Mouse (Mus musculus) heart, embryonic 16.5 days (tissue): ENCODE measurements around the gene Shank2. TPM values are rescaled to one million over a fixed set of nuclear protein-coding genes. Genes with fewer than 3 reads are reported as not detected.

Source experiments
- ATAC-seq: fragments of 200-750 bp; cut with Nextera tagmentation; replicated peaks from 2 replicates; pipeline ENCODE4 v1.8.0; 2017; ENCODE audit warnings: moderate number of reproducible peaks; ENCODE audit not compliant: insufficient read depth, low FRiP score; ENCODE audit errors: extremely low read depth
- H3K27ac ChIP-seq: fragments of 300-500 bp; sonication (generic); 2 replicates; pipeline ENCODE4 v1.5.1; 2014; ENCODE audit warnings: mild to moderate bottlenecking, low read length, control low read depth, moderate library complexity
- H3K27me3 ChIP-seq: fragments of 300-500 bp; sonication (generic); 2 replicates; pipeline ENCODE4 v1.6.1; 2014; ENCODE audit warnings: low read length, mixed read lengths; ENCODE audit not compliant: control insufficient read depth, insufficient read depth
- H3K36me3 ChIP-seq: fragments of 300-500 bp; sonication (generic); 2 replicates; pipeline ENCODE4 v1.6.1; 2014; ENCODE audit not compliant: control insufficient read depth, insufficient read depth
- H3K4me1 ChIP-seq: fragments of 300-500 bp; sonication (generic); 2 replicates; pipeline ENCODE4 v1.6.1; 2014; ENCODE audit warnings: low read length, mixed read lengths; ENCODE audit not compliant: control insufficient read depth, insufficient read depth
- H3K4me2 ChIP-seq: fragments of 300-500 bp; sonication (generic); 2 replicates; pipeline ENCODE4 v1.6.1; 2014; ENCODE audit warnings: low read depth, mild to moderate bottlenecking, control low read depth, low read length
- H3K4me3 ChIP-seq: fragments of 300-500 bp; sonication (generic); 2 replicates; pipeline ENCODE4 v1.5.1; 2014; ENCODE audit warnings: mild to moderate bottlenecking, control low read depth, low read length
- H3K9ac ChIP-seq: fragments of 300-500 bp; sonication (generic); 2 replicates; pipeline ENCODE4 v1.6.1; 2014; ENCODE audit warnings: low read length, control low read depth
- H3K9me3 ChIP-seq: fragments of 300-500 bp; sonication (generic); replicated peaks from 2 replicates; pipeline ENCODE4 v1.6.1; 2016; ENCODE audit warnings: low read length; ENCODE audit not compliant: control insufficient read depth
- WGBS: fragments of 180-500 bp; shearing (Covaris S2); extraction: QIAGEN DNeasy Blood & Tissue Kit; methylation state at CpG from one replicate; pipeline ENCODE4 v1.1.7; 2014; 5-methylcytosine and 5-hydroxymethylcytosine counted together
- polyA plus RNA-seq: library from polyadenylated mRNA; unstranded; fragments of >200 nt; fragmentation: Nextera tagmentation; extraction: Ambion mirVana; gene quantifications from 2 replicates; pipeline ENCODE4 v1.2.1, GENCODE M21; 2015

Gene Shank2
- polyA plus RNA-seq, 1 experiment from 2014 or later, result 0.79 TPM

DNA sequence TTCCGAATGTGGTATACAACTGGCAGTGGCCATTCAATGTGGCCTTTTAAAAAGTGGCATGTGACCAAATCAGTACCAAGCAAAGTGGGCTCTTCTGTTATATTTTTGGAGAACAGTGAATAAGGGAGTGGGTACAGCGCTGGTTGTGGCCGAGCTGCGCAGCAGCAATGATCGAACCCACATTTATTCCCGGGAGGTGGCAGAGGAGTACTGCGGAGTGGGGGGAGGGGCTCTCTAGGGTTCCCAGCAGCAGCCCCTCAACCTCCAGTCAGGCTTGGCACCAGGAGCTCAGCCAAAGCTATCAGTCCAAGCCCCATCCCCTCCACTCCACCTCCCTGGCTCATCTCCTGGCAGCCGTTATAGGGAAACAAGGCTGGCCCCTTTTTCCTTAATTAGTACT is 37.0 kb downstream of the Shank2 start:
- H3K27ac ChIP-seq, result peak overlapping the region; percentile 30
- no peaks in the 10 kb centered on the region for H3K9me3 ChIP-seq
- H3K27me3 ChIP-seq, result no peaks in the 10 kb centered on the region
- WGBS, result 56% methylated on average over 8 of the region's 8 CpGs
- H3K4me2 ChIP-seq, result peak overlapping the region; percentile 36
- H3K9ac ChIP-seq, result no peak overlapping the region
- no peaks in the 10 kb centered on the region for H3K36me3 ChIP-seq
- H3K4me3 ChIP-seq, result no peak overlapping the region
- H3K4me1 ChIP-seq, result peaks cover 13% of the 10 kb centered on the region
- ATAC-seq, result 0 out of 2 replicates have a peak, but pooled peaks have one; percentile 18

- H3K9ac ChIP-seq, result no peak overlapping the region
- H3K36me3 ChIP-seq, result no peaks in the 10 kb centered on the region
- no peak overlapping the region for H3K4me2 ChIP-seq
- no peak overlapping the region for H3K4me3 ChIP-seq
- 63% methylated on average over 3 of the region's 3 CpGs for WGBS
- no peaks in the 10 kb centered on the region for H3K9me3 ChIP-seq
- peaks cover 13% of the 10 kb centered on the region for H3K4me1 ChIP-seq
- ATAC-seq, result no peak
- no peak overlapping the region for H3K27ac ChIP-seq
- H3K27me3 ChIP-seq, result no peaks in the 10 kb centered on the region
These were observed 38.6 kb downstream of the Shank2 start for GRCm38 (mm10) chr7:144040328-144040727.

GRCm38 (mm10) chr7:144052076-144052475 is 50.3 kb downstream of the Shank2 start:
- Histone ChIP-seq H3K4me1 (peaks cover 8% of the 10 kb centered on the region), H3K4me2 (no peak overlapping the region), H3K27ac (no peak overlapping the region), H3K27me3 (0 out of 2 replicates have a peak, but pooled peaks cover 2% of the 10 kb centered on the region), H3K36me3 (no peaks in the 10 kb centered on the region), H3K9me3 (no peaks in the 10 kb centered on the region), H3K4me3 (no peak overlapping the region), H3K9ac (no peak overlapping the region)
- WGBS, result 19% methylated on average over 12 of the region's 12 CpGs
- ATAC-seq, result peak; percentile 46; the same call in 1 of the 2 replicates

DNA sequence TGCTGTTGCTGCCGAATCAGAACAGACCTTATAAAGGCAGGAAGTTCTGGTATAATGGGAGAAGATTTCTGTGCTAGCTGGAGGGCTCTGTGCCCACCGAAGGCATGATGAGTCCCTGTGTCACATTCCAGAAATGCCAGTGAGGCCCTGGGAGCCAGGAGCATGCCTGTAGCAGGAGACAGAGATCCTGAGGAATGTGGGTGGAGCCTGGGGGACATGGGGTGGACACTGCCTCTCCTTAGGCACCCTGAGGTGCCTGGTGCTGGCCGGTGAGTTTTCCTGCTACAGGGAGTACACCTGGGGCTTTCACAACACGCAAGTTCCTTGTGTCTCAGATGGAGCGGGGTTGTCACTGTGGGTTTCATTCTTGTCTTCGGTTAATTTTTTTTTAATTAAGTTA is 53.5 kb downstream of the Shank2 start:
- 0 out of 2 replicates have a peak, but pooled peaks cover 2% of the 10 kb centered on the region for H3K27me3 ChIP-seq
- no peaks in the 10 kb centered on the region for H3K36me3 ChIP-seq
- no peaks in the 10 kb centered on the region for H3K9me3 ChIP-seq
- H3K9ac ChIP-seq, result no peak overlapping the region
- no peak overlapping the region for H3K4me2 ChIP-seq
- WGBS, result 46% methylated on average over 6 of the region's 6 CpGs
- no peak overlapping the region for H3K27ac ChIP-seq
- peaks cover 8% of the 10 kb centered on the region for H3K4me1 ChIP-seq
- H3K4me3 ChIP-seq, result no peak overlapping the region
- no peak for ATAC-seq

GRCm38 (mm10) chr7:144055702-144056531 is 54.2 kb downstream of the Shank2 start:
- H3K9me3 ChIP-seq, result no peaks in the 10 kb centered on the region
- no peak overlapping the region for H3K4me3 ChIP-seq
- peaks cover 8% of the 10 kb centered on the region for H3K4me1 ChIP-seq
- 43% methylated on average over 7 of the region's 7 CpGs for WGBS
- ATAC-seq, result no peak
- H3K36me3 ChIP-seq, result no peaks in the 10 kb centered on the region
- H3K27me3 ChIP-seq, result 0 out of 2 replicates have a peak, but pooled peaks cover 2% of the 10 kb centered on the region
- H3K9ac ChIP-seq, result no peak overlapping the region
- no peak overlapping the region for H3K4me2 ChIP-seq
- no peak overlapping the region for H3K27ac ChIP-seq

DNA sequence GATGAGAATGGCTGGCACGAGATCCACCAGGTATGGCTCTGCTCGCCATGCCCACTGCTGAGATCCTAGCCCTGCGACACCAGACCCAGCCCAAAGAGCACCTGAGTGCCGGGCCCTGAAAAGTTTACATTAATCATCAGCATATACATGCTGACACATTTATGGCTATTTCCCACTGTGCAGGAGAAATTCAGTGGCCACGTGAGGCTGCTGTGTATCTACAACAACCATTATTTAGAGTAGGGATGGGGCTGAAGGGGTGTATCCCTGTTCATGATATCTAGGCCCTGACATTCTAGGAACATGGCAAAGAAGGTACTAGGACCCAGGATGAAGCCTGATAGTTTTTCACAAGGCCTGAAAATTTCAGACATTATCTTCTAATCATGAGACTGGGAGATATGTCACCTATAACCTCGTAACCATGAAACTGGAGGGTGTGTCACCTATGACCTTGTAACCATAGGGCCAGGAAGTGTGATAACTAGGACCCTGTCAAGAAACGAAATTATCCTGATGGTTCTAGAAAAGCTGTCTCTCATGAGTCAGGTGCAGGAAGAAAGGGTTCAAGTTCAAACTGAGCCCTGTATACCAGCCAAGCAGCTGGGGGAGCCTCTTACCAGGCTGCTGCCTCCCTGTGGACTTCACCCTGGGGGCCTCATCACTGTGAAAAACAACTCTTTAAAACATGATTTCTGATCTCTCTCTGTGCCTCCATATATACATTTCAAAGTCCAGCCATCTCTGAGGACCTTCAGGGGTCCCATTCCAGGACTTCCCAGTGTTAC is 68.6 kb downstream of the Shank2 start:
- Histone ChIP-seq H3K9ac (no peak overlapping the region), H3K27ac (no peak overlapping the region), H3K27me3 (no peaks in the 10 kb centered on the region), H3K4me1 (no peaks in the 10 kb centered on the region), H3K36me3 (no peaks in the 10 kb centered on the region), H3K4me2 (no peak overlapping the region), H3K4me3 (no peak overlapping the region), H3K9me3 (no peaks in the 10 kb centered on the region)
- 74% methylated on average over 7 of the region's 7 CpGs for WGBS
- no peak for ATAC-seq

DNA sequence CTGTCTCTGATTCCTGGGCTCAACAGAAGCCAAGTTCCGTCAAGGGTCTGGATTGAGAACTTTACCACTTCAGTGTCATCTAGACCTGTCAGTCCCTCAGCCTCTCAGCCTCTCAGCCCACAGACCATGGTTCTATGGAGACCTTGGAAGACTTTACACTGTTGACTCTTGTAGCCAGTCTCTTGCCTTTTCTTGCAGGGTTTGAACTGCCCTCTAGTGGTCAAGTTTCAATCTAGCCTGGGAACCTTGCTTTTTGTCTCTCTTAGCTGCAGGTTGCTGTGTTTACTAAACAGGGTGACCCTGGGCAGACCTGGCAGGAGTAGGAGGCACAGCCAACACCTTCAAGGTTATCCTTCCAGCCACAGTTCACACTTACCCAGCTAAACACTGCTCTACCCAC is 70.5 kb downstream of the Shank2 start:
- H3K9ac ChIP-seq, result no peak overlapping the region
- H3K9me3 ChIP-seq, result no peaks in the 10 kb centered on the region; the same call in 1 of the 2 replicates
- WGBS, result 10% methylated on average over 1 of the region's 1 CpGs
- ATAC-seq, result no peak
- H3K27ac ChIP-seq, result no peak overlapping the region
- H3K4me3 ChIP-seq, result no peak overlapping the region
- no peak overlapping the region for H3K4me2 ChIP-seq
- H3K36me3 ChIP-seq, result no peaks in the 10 kb centered on the region
- H3K4me1 ChIP-seq, result no peaks in the 10 kb centered on the region
- H3K27me3 ChIP-seq, result no peaks in the 10 kb centered on the region

DNA sequence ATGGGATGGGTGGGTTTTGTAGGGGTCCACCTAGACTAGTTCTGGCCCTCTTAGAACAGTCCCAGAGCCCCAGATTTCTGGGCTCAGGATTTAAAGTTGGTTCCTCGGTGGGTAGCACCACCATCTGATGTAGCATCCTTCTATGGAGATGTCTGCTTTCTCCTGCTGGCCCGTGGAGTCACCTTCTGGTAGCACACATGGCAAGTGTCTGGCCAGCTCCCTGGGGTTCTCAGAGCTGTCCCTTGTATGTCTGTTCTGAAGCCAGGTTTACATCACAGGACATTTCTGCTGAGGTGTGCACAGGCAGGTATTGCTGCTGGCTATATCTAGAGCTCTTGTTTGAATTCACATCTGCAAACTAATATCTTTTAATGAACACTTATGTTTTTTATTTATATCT is 71.1 kb downstream of the Shank2 start:
- WGBS, result 80% methylated on average over 2 of the region's 2 CpGs
- no peak overlapping the region for H3K4me3 ChIP-seq
- H3K27ac ChIP-seq, result no peak overlapping the region
- H3K4me2 ChIP-seq, result no peak overlapping the region
- no peaks in the 10 kb centered on the region for H3K36me3 ChIP-seq
- H3K4me1 ChIP-seq, result no peaks in the 10 kb centered on the region
- no peak overlapping the region for H3K9ac ChIP-seq
- H3K27me3 ChIP-seq, result no peaks in the 10 kb centered on the region
- ATAC-seq, result no peak
- H3K9me3 ChIP-seq, result no peaks in the 10 kb centered on the region; the same call in 1 of the 2 replicates

DNA sequence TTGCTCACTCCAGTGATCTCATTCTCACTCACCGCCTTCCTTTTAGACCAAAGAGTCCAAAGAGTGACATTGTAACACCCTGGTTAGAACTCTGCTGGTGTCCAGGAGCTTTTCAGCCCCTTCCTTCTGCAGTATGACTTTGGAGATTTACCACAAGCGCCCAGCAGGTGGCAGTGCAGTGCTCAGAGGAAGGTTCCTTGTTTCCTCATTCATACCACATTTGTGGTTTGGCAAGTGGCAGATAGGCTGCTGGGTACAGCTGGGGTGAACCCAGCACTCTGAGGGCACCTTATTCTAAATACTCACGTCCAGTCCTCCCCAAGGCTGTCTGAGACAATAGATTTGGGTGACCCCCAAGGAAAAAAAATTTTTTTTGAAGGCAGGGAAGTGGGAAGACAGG is 73.0 kb downstream of the Shank2 start:
- Histone ChIP-seq H3K27ac (no peak overlapping the region), H3K4me1 (no peaks in the 10 kb centered on the region), H3K27me3 (no peaks in the 10 kb centered on the region), H3K4me3 (no peak overlapping the region), H3K9me3 (no peaks in the 10 kb centered on the region; the same call in 1 of the 2 replicates), H3K4me2 (no peak overlapping the region), H3K9ac (no peak overlapping the region), H3K36me3 (no peaks in the 10 kb centered on the region)
- no peak for ATAC-seq
- WGBS, result 13% methylated on average over 3 of the region's 3 CpGs
